Mouse (Mus musculus) intestine, embryonic 16.5 days (tissue): Measurements from ENCODE around the gene Sema5b. TPM values are rescaled to one million over a fixed set of nuclear protein-coding genes. Genes with fewer than 3 reads are reported as not detected.

Source experiments
- ATAC-seq: fragments of 200-750 bp; cut with Nextera tagmentation; 2 replicates; pipeline ENCODE4 v1.8.0; 2017; ENCODE audit warnings: moderate TSS enrichment, moderate library complexity
- H3K27ac ChIP-seq: fragments of 300-500 bp; sonication (generic); 2 replicates; pipeline ENCODE4 v1.5.1; 2014; ENCODE audit warnings: mild to moderate bottlenecking, low read length
- H3K27me3 ChIP-seq: fragments of 300-500 bp; sonication (generic); replicated peaks from 2 replicates; pipeline ENCODE4 v1.6.1; 2014; ENCODE audit warnings: low read length, control low read depth, mixed read lengths; ENCODE audit not compliant: control insufficient read depth, insufficient read depth
- H3K36me3 ChIP-seq: fragments of 300-500 bp; sonication (generic); 2 replicates; pipeline ENCODE4 v1.6.1; 2014; ENCODE audit warnings: low read length, control low read depth; ENCODE audit not compliant: control insufficient read depth, insufficient read depth
- H3K4me1 ChIP-seq: fragments of 300-500 bp; sonication (generic); 2 replicates; pipeline ENCODE4 v1.6.1; 2014; ENCODE audit warnings: low read length, control low read depth, mixed read lengths; ENCODE audit not compliant: control insufficient read depth, insufficient read depth
- H3K4me2 ChIP-seq: fragments of 300-500 bp; sonication (generic); 2 replicates; pipeline ENCODE4 v1.6.1; 2014; ENCODE audit warnings: low read depth, low read length, control low read depth
- H3K4me3 ChIP-seq: fragments of 300-500 bp; sonication (generic); 2 replicates; pipeline ENCODE4 v1.5.1; 2014; ENCODE audit warnings: mild to moderate bottlenecking, low read length
- H3K9ac ChIP-seq: fragments of 300-500 bp; sonication (generic); 2 replicates; pipeline ENCODE4 v1.6.1; 2014; ENCODE audit warnings: low read depth, low read length
- H3K9me3 ChIP-seq: fragments of 300-500 bp; sonication (generic); 2 replicates; pipeline ENCODE4 v1.6.1; 2016; ENCODE audit warnings: low read length, control low read depth; ENCODE audit not compliant: control insufficient read depth
- WGBS: fragments of 180-500 bp; shearing (Covaris S2); extraction: QIAGEN DNeasy Blood & Tissue Kit; methylation state at CpG from one replicate; pipeline ENCODE4 v1.1.7; 2014; 5-methylcytosine and 5-hydroxymethylcytosine counted together
- polyA plus RNA-seq: library from polyadenylated mRNA; unstranded; fragments of >200 nt; fragmentation: Nextera tagmentation; extraction: Ambion mirVana; gene quantifications from 2 replicates; pipeline ENCODE4 v1.2.1, GENCODE M21; 2015

Sema5b gene
- polyA plus RNA-seq, 1 experiment from 2014 or later: 4.2 TPM

DNA sequence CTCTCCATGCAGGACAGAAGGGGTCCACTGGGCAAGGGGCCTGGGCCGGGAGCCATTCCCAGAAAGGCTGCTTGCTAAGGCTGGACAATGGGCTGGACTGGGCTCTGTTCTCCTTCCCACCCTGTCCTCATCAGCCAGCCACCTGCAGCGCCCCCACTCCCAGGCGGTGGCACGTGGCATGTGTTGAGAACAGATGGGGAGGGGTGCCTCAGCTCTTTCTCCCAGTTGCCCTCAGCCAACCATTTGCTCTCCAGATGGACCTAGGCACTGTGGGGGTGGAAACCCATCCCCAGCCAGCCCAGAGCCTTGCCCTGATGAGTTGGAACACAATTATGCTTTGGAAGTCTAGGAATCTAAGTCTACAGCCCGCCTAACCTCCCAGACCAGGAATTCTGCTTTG lies 59.3 kb downstream of the Sema5b start:
- Histone ChIP-seq H3K9ac (no peak overlapping the region), H3K4me1 (peaks cover 11% of the 10 kb centered on the region), H3K27ac (no peak overlapping the region), H3K36me3 (no peaks in the 10 kb centered on the region), H3K9me3 (no peaks in the 10 kb centered on the region), H3K4me3 (no peak overlapping the region), H3K4me2 (no peak overlapping the region), H3K27me3 (no peaks in the 10 kb centered on the region)
- 83% methylated on average over 5 of the region's 5 CpGs for WGBS
- no peak for ATAC-seq

DNA sequence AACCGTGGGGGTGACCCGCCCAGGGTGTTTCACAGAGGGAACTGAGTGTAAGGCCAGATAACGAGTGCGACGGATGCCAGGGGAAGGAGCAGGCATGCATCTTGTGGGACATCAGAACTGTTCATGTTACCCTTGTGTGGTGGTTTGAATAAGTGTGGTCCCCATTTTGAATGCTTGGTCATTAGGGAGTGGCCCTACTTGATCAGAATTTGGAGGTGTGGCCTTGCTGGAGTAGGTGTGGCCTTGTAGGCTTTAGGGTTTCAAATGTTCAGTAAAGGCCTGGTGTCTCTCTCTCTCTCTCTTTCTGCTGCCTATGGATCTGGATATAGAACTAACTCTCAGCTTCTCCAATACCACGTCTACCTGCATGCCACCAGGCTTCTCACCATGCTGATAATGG lies 60.5 kb downstream of the Sema5b start:
- Histone ChIP-seq H3K9ac (no peak overlapping the region), H3K9me3 (no peaks in the 10 kb centered on the region), H3K36me3 (no peaks in the 10 kb centered on the region), H3K4me3 (no peak overlapping the region), H3K27ac (no peak overlapping the region), H3K4me1 (peaks cover 8% of the 10 kb centered on the region), H3K27me3 (no peaks in the 10 kb centered on the region), H3K4me2 (no peak overlapping the region)
- ATAC-seq: no peak
- WGBS: 91% methylated on average over 6 of the region's 6 CpGs

DNA sequence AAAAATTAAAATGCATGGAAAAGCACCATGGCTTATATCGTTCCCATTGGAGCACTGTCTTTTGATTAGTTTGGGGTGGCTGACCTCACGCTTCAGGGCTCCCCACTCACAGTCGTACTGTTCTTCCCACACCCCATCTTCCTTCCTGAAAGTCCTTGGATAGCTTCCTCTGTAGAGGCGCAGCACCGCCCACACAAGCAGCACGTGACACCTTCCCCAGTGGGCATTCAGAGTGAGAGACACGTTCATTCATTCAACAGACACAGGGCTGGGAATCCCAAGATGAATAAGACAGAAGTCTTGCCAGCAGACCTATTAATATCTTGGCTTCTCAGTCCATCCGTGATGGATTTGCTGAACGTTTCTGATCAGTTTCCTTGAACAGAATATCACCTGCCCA lies 61.6 kb downstream of the Sema5b start:
- no peak for ATAC-seq
- Histone ChIP-seq H3K36me3 (no peaks in the 10 kb centered on the region), H3K27me3 (no peaks in the 10 kb centered on the region), H3K4me3 (no peak overlapping the region), H3K27ac (no peak overlapping the region), H3K4me1 (peaks cover 3% of the 10 kb centered on the region; the same call in 1 of the 2 replicates), H3K9ac (no peak overlapping the region), H3K4me2 (no peak overlapping the region), H3K9me3 (no peaks in the 10 kb centered on the region)
- 74% methylated on average over 9 of the region's 9 CpGs for WGBS

DNA sequence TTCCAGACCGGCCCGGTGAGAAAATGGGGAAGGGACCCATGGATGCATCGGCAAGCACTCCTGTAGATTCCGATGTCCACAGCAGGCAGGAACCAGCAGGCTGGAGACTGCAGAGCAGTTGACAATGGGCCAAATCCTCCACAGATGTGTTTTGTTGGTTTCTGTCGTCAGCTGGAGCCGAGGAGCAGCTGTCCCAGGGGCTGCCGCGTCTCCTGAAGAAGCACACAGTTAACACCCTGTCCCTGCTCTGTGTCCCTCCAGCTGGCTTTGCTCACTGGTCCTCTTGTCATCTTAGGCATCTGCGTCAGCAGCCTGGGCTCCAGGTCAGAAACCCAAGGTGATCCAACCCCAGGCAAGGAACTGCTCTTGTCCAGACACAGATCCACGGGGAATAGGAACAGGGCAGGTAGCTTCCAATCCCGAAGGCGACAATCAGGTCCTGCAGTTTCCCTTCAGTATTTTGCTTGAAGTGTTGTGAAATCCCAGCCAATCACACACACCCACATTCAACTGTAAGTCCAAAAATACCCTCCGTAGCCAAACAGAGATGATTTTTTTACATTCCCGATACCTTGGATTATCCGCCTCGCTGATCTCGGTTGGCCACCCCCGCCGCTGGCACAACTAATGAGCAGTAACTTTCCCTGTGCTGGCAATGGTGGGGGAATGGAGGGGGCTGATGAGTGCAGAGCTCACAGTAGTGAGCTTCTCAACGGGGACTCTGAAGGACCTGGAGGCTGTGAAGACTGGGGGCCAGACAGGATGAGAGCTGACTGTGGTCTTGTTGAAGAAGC lies 63.0 kb downstream of the Sema5b start:
- H3K4me3 ChIP-seq: no peak overlapping the region
- H3K36me3 ChIP-seq: no peaks in the 10 kb centered on the region
- 56% methylated on average over 20 of the region's 20 CpGs for WGBS
- H3K9ac ChIP-seq: no peak overlapping the region
- H3K27ac ChIP-seq: no peak overlapping the region
- no peak overlapping the region for H3K4me2 ChIP-seq
- peaks cover 3% of the 10 kb centered on the region; the same call in 1 of the 2 replicates for H3K4me1 ChIP-seq
- H3K27me3 ChIP-seq: no peaks in the 10 kb centered on the region
- peak; percentile 75; the same call in 1 of the 2 replicates for ATAC-seq
- H3K9me3 ChIP-seq: no peaks in the 10 kb centered on the region

DNA sequence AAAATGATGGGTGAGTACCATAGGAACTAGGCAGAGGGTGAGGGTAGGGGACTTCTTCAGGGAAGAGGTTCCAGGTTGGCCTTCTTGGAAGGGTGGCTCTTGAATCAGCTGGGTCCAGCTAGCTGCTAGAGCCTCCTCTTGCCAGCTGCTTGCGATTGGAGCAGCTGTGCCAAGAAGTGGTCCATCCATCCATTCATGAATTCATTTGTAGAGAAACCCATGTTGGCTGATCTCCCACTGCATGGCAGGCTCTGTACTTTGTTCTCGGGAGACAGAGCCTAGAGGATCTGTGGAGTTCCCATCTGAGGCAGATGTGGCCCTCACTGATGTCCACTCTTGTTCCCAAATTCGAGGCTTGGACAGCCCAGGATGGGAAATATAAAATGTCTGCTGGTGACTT lies 66.3 kb downstream of the Sema5b start:
- Histone ChIP-seq H3K27me3 (no peaks in the 10 kb centered on the region), H3K27ac (no peak overlapping the region), H3K4me3 (no peak overlapping the region), H3K9ac (no peak overlapping the region), H3K9me3 (no peaks in the 10 kb centered on the region), H3K4me2 (no peak overlapping the region), H3K36me3 (no peaks in the 10 kb centered on the region), H3K4me1 (peaks cover 3% of the 10 kb centered on the region; the same call in 1 of the 2 replicates)
- 79% methylated on average over 3 of the region's 3 CpGs for WGBS
- ATAC-seq: no peak

DNA sequence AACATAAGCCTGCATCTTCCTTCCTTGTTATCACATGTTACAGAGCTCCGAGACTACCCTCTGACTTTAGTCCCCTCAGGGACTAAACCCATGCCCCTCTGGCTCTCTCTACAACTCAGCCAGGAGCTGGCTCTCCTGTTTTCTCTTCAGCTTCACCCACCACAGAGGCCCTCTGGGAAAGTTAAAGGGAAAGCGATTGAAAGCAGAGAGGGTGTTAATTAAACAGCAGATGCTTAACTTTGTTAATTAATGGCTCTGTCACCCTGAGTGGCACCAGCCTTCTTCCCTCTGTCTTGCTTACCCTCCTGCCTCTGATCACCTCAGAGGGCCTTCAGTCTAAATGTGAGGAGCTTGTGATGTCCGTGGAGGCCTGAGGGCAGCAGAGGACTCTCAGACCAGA lies 67.3 kb downstream of the Sema5b start:
- Histone ChIP-seq H3K4me3 (no peak overlapping the region), H3K9ac (no peak overlapping the region), H3K27me3 (no peaks in the 10 kb centered on the region), H3K4me1 (peaks cover 2% of the 10 kb centered on the region; the same call in 1 of the 2 replicates), H3K4me2 (no peak overlapping the region), H3K36me3 (no peaks in the 10 kb centered on the region), H3K27ac (no peak overlapping the region), H3K9me3 (no peaks in the 10 kb centered on the region)
- no peak for ATAC-seq
- WGBS: 57% methylated on average over 3 of the region's 3 CpGs

DNA sequence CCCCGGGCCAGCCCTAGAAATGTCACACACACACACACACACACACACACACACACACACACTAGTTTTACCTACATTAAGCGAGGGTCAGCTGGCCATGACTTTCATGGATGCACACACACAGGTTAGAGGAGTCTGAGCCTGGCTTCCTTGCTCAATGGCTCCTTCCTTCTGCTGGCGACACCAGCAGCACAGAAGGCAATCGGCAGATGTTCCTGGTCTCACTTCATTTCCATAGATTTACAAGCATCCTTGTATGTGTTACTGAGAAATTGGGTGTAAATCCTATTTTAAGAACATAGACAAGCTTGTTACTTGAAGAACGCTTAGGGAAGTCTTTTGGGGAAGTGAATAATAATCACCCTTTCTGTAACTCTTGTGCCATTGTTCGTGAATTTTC lies 68.6 kb downstream of the Sema5b start:
- WGBS: 74% methylated on average over 6 of the region's 6 CpGs
- H3K4me1 ChIP-seq: peaks cover 8% of the 10 kb centered on the region
- H3K27me3 ChIP-seq: no peaks in the 10 kb centered on the region
- H3K36me3 ChIP-seq: no peaks in the 10 kb centered on the region
- no peak overlapping the region for H3K27ac ChIP-seq
- no peak overlapping the region for H3K4me3 ChIP-seq
- no peaks in the 10 kb centered on the region for H3K9me3 ChIP-seq
- H3K9ac ChIP-seq: no peak overlapping the region
- ATAC-seq: no peak
- H3K4me2 ChIP-seq: no peak overlapping the region

DNA sequence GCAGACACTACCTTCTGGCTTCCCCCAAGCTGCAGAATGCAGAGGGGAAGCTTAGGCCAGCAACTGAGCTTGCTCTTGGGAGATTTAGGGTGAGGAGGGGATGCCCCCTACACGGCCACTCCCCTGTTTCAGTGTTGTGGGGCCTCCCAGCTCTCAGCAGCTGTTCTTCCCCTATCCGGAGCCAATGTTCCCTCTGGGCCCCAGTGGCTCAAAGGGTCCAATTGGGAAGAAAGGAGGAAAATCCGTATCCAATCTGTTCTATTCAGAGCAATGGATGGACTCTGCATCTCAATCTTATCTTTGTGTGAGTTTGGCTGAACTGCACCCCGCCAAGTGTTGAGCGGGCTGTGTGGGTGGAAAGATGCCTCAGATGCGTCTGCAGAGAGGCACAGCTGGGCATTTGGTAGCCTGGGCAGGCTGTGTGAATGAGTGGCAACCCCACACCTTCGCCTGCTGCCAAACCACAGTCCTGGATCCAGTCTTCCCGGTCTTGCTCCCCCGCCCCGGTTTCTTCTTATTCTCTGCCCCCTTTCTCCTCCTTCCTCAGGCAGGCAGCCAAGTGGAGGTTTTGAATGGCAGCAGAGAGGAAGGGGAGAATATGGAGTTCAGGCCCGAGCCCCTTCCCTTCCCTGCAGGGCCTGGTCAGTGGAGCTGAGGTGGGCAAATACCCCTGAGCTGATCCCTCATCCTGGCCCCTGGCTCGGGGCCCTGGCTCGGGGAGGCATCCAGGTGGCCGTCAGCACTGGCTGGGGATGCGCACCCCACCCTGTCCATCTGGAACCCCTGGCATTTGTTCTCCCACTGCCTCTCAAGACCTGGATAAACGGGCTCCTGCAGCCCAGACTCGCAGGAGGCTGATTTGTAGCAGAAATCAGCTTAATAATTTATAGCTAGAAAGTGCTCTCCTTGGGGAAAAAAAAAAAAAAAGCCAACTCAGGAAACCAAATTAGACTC lies 73.2 kb downstream of the Sema5b start:
- Histone ChIP-seq H3K27ac (0 out of 2 replicates have a peak overlapping the region, but pooled peaks have one; percentile 5), H3K36me3 (no peaks in the 10 kb centered on the region), H3K9ac (no peak overlapping the region), H3K4me3 (no peak overlapping the region), H3K4me2 (no peak overlapping the region), H3K4me1 (peaks cover 8% of the 10 kb centered on the region), H3K9me3 (no peaks in the 10 kb centered on the region), H3K27me3 (no peaks in the 10 kb centered on the region)
- 35% methylated on average over 17 of the region's 17 CpGs for WGBS
- ATAC-seq: peak; percentile 11; the same call in 1 of the 2 replicates

DNA sequence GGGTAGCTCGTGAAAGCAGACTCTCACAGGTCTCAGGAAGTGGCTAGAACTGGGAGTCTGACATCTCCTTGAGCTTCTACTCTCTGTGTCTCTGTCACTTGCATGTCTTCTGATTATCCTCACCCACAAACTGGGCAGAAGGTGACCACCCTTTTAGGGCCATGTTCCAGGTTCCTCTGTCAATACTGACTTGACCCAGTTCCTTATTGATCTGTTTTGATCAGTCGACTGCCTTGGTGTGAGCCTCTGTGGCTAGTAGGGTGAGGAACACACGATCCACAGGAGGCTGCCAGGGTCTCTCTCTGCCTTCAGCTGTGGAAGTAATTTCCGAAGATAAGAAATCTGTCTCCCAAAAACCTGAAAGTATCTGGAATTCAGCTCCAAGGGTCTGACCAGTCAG lies 76.8 kb downstream of the Sema5b start:
- no peak overlapping the region for H3K9ac ChIP-seq
- no peaks in the 10 kb centered on the region for H3K27me3 ChIP-seq
- ATAC-seq: no peak
- H3K4me1 ChIP-seq: peaks cover 8% of the 10 kb centered on the region
- H3K36me3 ChIP-seq: no peaks in the 10 kb centered on the region
- WGBS: 76% methylated on average over 4 of the region's 4 CpGs
- H3K9me3 ChIP-seq: no peaks in the 10 kb centered on the region
- no peak overlapping the region for H3K4me2 ChIP-seq
- no peak overlapping the region for H3K4me3 ChIP-seq
- no peak overlapping the region for H3K27ac ChIP-seq
